Mouse (Mus musculus) kidney, postnatal 0 days (tissue): ENCODE results near the gene Snx13. TPM values are rescaled to one million over a fixed set of nuclear protein-coding genes. Genes with fewer than 3 reads are reported as not detected.

Experiments used
- ATAC-seq: fragments of 200-750 bp; cut with Nextera tagmentation; replicated peaks from 2 replicates; pipeline ENCODE4 v1.8.0; 2017; ENCODE audit warnings: low read depth, moderate number of reproducible peaks, moderate TSS enrichment, moderate library complexity; ENCODE audit not compliant: low FRiP score
- DNase-seq: peaks from one replicate; pipeline ENCODE4 v3.0.0-alpha.2; 2016; ENCODE audit warnings: low spot score
- H3K27ac ChIP-seq: fragments of 300-500 bp; sonication (generic); 2 replicates; pipeline ENCODE4 v1.5.1; 2014; ENCODE audit warnings: mild to moderate bottlenecking
- H3K27me3 ChIP-seq: fragments of 300-500 bp; sonication (generic); 2 replicates; pipeline ENCODE4 v1.6.1; 2014; ENCODE audit warnings: low read length, mixed read lengths; ENCODE audit not compliant: insufficient read depth
- H3K36me3 ChIP-seq: fragments of 300-500 bp; sonication (generic); 2 replicates; pipeline ENCODE4 v1.6.1; 2014; ENCODE audit warnings: low read length, mixed read lengths; ENCODE audit not compliant: insufficient read depth
- H3K4me1 ChIP-seq: fragments of 300-500 bp; sonication (generic); replicated peaks from 2 replicates; pipeline ENCODE4 v1.6.1; 2014; ENCODE audit warnings: antibody characterized with exemption, low read length, mixed read lengths; ENCODE audit not compliant: insufficient read depth
- H3K4me2 ChIP-seq: fragments of 300-500 bp; sonication (generic); 2 replicates; pipeline ENCODE4 v1.6.1; 2014; ENCODE audit warnings: mild to moderate bottlenecking, low read length, moderate library complexity, mixed read lengths
- H3K4me3 ChIP-seq: fragments of 300-500 bp; sonication (generic); replicated peaks from 2 replicates; pipeline ENCODE4 v1.5.1; 2014; ENCODE audit warnings: low read depth, low read length
- H3K9ac ChIP-seq: fragments of 300-500 bp; sonication (generic); 2 replicates; pipeline ENCODE4 v1.6.1; 2014; ENCODE audit warnings: low read depth, low read length
- H3K9me3 ChIP-seq: fragments of 300-500 bp; sonication (generic); replicated peaks from 2 replicates; pipeline ENCODE4 v1.6.1; 2016; ENCODE audit warnings: low read length, inconsistent platforms, mixed read lengths
- CTCF ChIP-seq: IDR thresholded peaks from 2 replicates; pipeline ENCODE4 v1.5.1; 2016; ENCODE audit warnings: antibody characterized with exemption, low read depth, mild to moderate bottlenecking, moderate library complexity
- WGBS: fragments of 180-500 bp; shearing (Covaris S2); extraction: QIAGEN DNeasy Blood & Tissue Kit; methylation state at CpG from one replicate; pipeline ENCODE4 v1.1.7; 2014; 5-methylcytosine and 5-hydroxymethylcytosine counted together
- polyA plus RNA-seq: library from polyadenylated mRNA; unstranded; fragments of >200 nt; fragmentation: Nextera tagmentation; extraction: Ambion mirVana; gene quantifications from 2 replicates; pipeline ENCODE4 v1.2.1, GENCODE M21; 2015

The Snx13 gene
- polyA plus RNA-seq, 1 experiment from 2014 or later, result 28.1 TPM

DNA sequence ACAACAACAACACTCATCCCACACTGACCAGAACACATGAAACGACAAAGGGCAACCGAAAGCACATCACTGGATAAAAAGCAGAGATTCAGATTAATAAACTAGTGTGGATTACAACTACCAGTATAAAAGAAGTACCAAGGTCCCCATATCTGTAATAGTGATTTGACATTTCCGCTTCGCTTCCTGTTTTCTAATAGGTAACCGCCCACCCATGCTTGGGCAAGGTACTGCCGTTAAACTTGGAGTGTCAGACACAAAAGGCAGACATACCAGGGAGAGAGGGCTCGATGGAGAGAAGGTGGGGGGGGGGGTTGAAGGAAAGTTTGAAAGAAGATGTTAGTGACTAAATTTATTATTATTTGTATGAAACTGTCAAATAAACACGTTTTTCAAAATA lies 5.0 kb upstream of the Snx13 start:
- Histone ChIP-seq H3K36me3 (no peaks in the 10 kb centered on the region), H3K9me3 (no peaks in the 10 kb centered on the region), H3K9ac (no peak overlapping the region), H3K4me2 (no peak overlapping the region), H3K27me3 (no peaks in the 10 kb centered on the region), H3K4me3 (no peak overlapping the region), H3K4me1 (no peaks in the 10 kb centered on the region), H3K27ac (no peak overlapping the region)
- TF ChIP-seq CTCF, result no peak
- no peak for ATAC-seq
- DNase-seq, result no peak
- 68% methylated on average over 8 of the region's 8 CpGs for WGBS

DNA sequence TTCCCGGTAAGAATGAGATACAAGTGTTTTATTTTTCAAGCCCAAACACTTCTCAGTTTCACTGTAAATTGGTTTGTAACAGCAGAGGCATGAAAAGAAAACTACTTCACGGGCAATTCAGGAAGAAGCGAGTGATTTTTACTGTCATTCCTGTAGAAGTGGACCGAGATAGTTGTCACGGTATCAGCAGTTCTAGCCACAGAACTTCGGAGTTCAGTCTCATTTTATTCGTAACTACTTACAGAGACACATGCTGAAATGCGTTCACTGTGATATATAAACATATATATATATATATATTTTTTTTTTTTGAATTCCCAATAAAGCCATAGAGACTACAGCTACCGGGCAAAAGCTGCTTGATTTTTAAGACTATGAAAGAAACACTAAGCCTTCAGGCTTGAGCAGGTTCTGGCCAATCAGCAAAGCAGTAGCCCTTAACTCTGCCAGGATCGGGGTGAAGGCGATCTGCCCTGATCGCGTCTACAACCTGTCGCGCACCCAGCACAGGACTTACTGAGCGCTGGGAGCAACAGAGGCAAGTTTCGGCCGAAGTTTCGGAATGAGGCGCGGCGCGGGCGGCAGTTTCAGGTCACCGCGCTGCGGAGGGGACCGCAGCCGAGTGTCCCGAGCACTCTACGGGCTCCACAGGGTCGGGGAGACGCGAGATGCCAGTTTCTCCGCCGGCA lies 532 bp upstream of the Snx13 start:
- Histone ChIP-seq H3K9ac (peak overlapping the region; percentile 98), H3K9me3 (no peaks in the 10 kb centered on the region), H3K4me3 (peak overlapping the region; percentile 94), H3K27ac (peak overlapping the region; percentile 97), H3K27me3 (no peaks in the 10 kb centered on the region), H3K4me2 (peak overlapping the region; percentile 74), H3K36me3 (no peaks in the 10 kb centered on the region), H3K4me1 (no peaks in the 10 kb centered on the region; the same call in none of the 2 replicates)
- TF ChIP-seq CTCF, result no peak
- DNase-seq (peak; percentile 70), ATAC-seq (peak; percentile 80)
- WGBS, result 1% methylated on average over 35 of the region's 36 CpGs

DNA sequence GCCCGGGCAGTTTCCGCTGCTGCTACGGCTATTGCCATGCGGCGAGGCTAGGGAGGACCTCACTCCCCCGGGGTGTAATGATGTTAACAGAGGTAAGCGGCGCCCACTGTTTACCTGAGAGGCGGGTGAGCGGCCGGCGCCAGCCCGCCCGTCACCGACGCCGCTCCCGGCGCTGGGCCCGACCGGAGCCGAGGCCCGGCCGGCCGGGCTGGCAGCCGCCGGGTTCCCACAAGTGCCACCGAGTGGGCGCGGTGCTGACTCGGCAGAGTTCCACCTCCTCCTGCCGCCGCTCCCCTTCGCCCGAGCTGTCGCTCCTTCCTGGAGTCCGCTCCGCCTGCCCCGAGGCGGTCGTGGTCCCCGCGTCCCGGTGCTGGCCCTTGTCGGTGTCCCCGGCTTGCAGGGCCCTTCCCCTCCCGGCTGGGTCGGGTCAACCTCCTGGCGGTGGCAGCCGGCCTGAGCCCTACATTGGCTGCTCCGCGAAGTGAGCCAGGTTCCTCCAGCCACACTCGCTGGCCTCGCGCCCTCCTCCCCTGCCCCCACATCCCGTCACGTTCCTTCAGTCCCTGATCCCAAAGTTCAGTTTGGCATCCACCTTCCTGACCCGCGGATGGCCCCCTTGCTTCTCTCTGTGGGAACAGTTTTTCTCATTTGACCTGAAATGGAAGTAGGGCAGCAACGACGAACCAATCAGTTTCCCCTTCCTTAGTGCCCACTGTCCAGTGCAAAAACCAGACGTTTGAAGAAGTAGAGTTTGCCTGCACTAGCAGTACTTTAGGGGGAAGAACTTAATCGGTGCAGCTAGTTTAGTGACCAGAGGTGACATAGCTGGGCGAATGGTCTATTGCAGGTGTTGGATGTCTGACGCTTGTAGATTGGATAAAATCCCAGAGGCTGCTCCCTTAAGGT lies 587 bp downstream of the Snx13 start:
- peak overlapping the region; percentile 98 for H3K9ac ChIP-seq
- under 1% methylated on average over 53 of the region's 65 CpGs for WGBS
- DNase-seq (peak; percentile 48), ATAC-seq (peak; percentile 75)
- no peaks in the 10 kb centered on the region for H3K9me3 ChIP-seq
- H3K27ac ChIP-seq, result peak overlapping the region; percentile 97
- peak; percentile 24; the same call in 1 of the 2 replicates for TF ChIP-seq CTCF
- H3K4me2 ChIP-seq, result peak overlapping the region; percentile 74
- H3K36me3 ChIP-seq, result no peaks in the 10 kb centered on the region
- H3K4me3 ChIP-seq, result peak overlapping the region; percentile 94
- no peaks in the 10 kb centered on the region; the same call in none of the 2 replicates for H3K4me1 ChIP-seq
- no peaks in the 10 kb centered on the region for H3K27me3 ChIP-seq

DNA sequence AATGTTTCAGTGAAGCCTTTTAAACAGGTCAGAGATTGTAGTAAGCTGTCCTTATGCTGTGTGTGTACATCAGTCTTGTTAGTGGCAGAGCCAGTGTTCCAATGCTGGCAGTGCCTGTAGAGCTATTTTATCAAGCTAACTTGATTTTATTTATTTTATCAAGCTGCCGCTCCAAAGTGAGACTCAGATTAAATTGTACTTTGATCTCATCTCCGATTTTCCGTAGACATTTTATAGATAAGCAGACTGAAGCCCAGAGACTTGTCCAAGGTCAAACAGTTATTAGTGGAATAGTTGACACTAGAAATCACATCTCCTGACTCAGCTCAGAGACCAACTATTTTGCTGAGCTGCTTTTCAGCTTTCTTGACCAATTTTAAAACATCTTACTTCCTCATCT lies 1.9 kb downstream of the Snx13 start:
- Histone ChIP-seq H3K27ac (no peak overlapping the region), H3K27me3 (no peaks in the 10 kb centered on the region), H3K4me2 (peak overlapping the region; percentile 5; the same call in 1 of the 2 replicates), H3K36me3 (no peaks in the 10 kb centered on the region), H3K9me3 (no peaks in the 10 kb centered on the region), H3K4me1 (no peaks in the 10 kb centered on the region; the same call in none of the 2 replicates), H3K4me3 (no peak overlapping the region), H3K9ac (no peak overlapping the region)
- ATAC-seq (no peak), DNase-seq (no peak)
- 82% methylated on average over 3 of the region's 3 CpGs for WGBS
- TF ChIP-seq CTCF, result no peak

DNA sequence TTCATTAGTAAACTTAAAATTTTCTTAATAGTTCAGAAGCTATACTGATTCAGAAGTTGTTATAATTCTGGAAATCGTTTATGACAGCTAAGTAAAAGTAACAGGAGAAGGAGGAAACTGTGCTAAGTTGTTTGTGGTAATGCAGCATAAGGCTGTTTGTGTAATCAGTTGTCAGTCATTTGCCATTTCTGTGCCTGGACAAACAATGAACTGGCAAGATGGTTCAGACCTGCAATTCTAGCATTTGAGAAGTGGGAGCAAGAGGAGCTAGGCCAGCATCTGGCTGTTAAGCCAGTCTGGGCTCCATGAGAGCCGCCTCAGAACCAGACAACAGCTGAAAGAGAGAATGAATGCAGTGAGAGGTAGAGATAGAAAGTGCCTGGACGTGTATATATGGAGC lies 3.5 kb downstream of the Snx13 start:
- Histone ChIP-seq H3K27ac (no peak overlapping the region), H3K4me2 (no peak overlapping the region), H3K4me3 (no peak overlapping the region), H3K27me3 (no peaks in the 10 kb centered on the region), H3K36me3 (no peaks in the 10 kb centered on the region), H3K9ac (no peak overlapping the region), H3K4me1 (no peaks in the 10 kb centered on the region; the same call in none of the 2 replicates), H3K9me3 (no peaks in the 10 kb centered on the region)
- ATAC-seq, result no peak
- WGBS, result 79% methylated on average over 3 of the region's 3 CpGs
- TF ChIP-seq CTCF, result no peak
- DNase-seq, result no peak

DNA sequence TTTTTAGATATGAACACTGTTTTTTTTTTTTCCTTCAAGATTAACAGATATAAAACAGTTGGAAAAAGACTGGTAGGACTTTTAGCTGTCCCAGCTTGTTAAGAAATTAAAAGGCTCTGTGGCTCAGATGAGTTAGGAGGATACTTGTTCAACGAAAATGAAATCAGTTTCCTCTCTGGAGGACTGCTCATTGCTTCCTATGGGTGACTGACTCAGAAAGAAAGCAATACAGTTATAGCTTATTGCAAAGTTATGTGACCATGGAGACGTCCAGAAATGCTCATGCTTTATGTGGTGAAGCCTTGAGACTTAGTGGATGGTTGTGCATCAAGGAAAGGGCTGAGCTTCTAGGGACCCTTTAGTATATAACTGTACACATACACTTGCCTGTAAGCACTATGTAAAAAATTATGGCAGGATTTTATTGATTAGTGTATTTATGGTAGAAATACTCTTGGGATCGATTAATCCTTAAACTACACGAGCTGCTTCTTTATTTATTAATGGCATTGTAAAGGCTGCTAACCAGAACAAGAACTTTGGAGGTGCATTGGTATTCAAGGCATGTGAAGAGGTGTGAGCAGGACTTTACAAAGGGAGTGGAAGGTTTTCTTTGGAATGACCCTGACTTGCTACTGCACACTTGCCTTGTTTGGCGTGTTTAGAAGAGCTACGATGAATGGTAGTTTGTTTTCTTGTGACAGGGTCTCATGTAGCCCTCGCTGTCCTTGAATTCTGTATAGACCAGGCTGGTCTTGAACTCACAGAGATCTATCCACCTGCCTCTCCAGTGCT lies 4.2 kb downstream of the Snx13 start:
- Histone ChIP-seq H3K9me3 (no peaks in the 10 kb centered on the region), H3K4me1 (no peaks in the 10 kb centered on the region; the same call in none of the 2 replicates), H3K36me3 (no peaks in the 10 kb centered on the region), H3K9ac (no peak overlapping the region), H3K27ac (no peak overlapping the region), H3K4me3 (no peak overlapping the region), H3K4me2 (no peak overlapping the region), H3K27me3 (no peaks in the 10 kb centered on the region)
- 65% methylated on average over 7 of the region's 7 CpGs for WGBS
- DNase-seq, result no peak
- TF ChIP-seq CTCF, result no peak
- no peak for ATAC-seq
